Mouse (Mus musculus) limb, embryonic 11.5 days (tissue): ENCODE data around the gene Plekha5. TPM values are rescaled to one million over a fixed set of nuclear protein-coding genes. Genes with fewer than 3 reads are reported as not detected.

Source experiments
- ATAC-seq: fragments of 200-750 bp; cut with Nextera tagmentation; 2 replicates; pipeline ENCODE4 v1.8.0; 2017; ENCODE audit warnings: low read depth; ENCODE audit not compliant: insufficient number of reproducible peaks, low FRiP score, low TSS enrichment
- DNase-seq: peaks from one replicate; pipeline ENCODE4 v3.0.0-alpha.2; 2015; ENCODE audit warnings: low spot score
- H3K27ac ChIP-seq: fragments of 300-500 bp; sonication (generic); replicated peaks from 2 replicates; pipeline ENCODE4 v1.5.1; 2014; ENCODE audit warnings: low read depth, mild to moderate bottlenecking, low read length
- H3K27me3 ChIP-seq: fragments of 300-500 bp; sonication (generic); 2 replicates; pipeline ENCODE4 v1.6.1; 2014; ENCODE audit warnings: mild to moderate bottlenecking, low read length, mixed read lengths; ENCODE audit not compliant: control insufficient read depth, insufficient read depth
- H3K36me3 ChIP-seq: fragments of 300-500 bp; sonication (generic); 2 replicates; pipeline ENCODE4 v1.6.1; 2014; ENCODE audit warnings: mild to moderate bottlenecking, low read length, moderate library complexity, mixed read lengths; ENCODE audit not compliant: control insufficient read depth, insufficient read depth
- H3K4me1 ChIP-seq: fragments of 300-500 bp; sonication (generic); 2 replicates; pipeline ENCODE4 v1.6.1; 2014; ENCODE audit warnings: low read length, mixed read lengths; ENCODE audit not compliant: control insufficient read depth, insufficient read depth
- H3K4me2 ChIP-seq: fragments of 300-500 bp; sonication (generic); 2 replicates; pipeline ENCODE4 v1.6.1; 2014; ENCODE audit warnings: low read depth, mild to moderate bottlenecking, moderate library complexity; ENCODE audit not compliant: severe bottlenecking
- H3K4me3 ChIP-seq: fragments of 300-500 bp; sonication (generic); 2 replicates; pipeline ENCODE4 v1.5.1; 2014; ENCODE audit warnings: low read depth, low read length
- H3K9ac ChIP-seq: fragments of 300-500 bp; sonication (generic); 2 replicates; pipeline ENCODE4 v1.6.1; 2014; ENCODE audit warnings: mild to moderate bottlenecking, low read length
- H3K9me3 ChIP-seq: fragments of 300-500 bp; sonication (generic); 2 replicates; pipeline ENCODE4 v1.6.1; 2016; ENCODE audit warnings: low read length; ENCODE audit not compliant: control insufficient read depth
- WGBS: fragments of 180-500 bp; shearing (Covaris S2); extraction: QIAGEN DNeasy Blood & Tissue Kit; methylation state at CpG from one replicate; pipeline ENCODE4 v1.1.7; 2014; 5-methylcytosine and 5-hydroxymethylcytosine counted together
- polyA plus RNA-seq: library from polyadenylated mRNA; unstranded; fragments of >200 nt; fragmentation: Nextera tagmentation; extraction: Ambion mirVana; gene quantifications from 2 replicates; pipeline ENCODE4 v1.2.1, GENCODE M21; 2014

The Plekha5 gene
- polyA plus RNA-seq, 1 experiment from 2014 or later, result 54.5 TPM

DNA sequence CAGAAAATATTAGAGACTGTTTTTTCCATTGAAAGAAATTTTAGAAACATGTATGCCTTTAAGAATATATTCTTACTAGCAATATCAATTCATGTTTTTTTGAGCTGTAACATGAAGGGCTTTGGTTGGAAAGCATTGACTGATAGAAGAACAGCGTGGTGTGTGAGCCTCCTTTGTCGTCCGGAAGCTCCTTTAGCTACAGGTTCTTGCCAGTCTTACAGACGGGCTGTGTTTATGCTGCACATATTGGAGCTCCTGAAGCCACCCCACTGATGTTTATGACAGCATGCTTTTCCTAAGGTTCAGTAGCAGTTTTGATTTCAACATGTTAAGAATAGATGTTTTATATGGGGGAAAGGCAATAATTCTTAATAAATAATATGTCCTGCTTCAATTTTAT is 91.7 kb downstream of the Plekha5 start:
- no peak overlapping the region for H3K4me2 ChIP-seq
- DNase-seq (no peak), ATAC-seq (no peak)
- H3K36me3 ChIP-seq, result no peaks in the 10 kb centered on the region
- H3K27me3 ChIP-seq, result no peaks in the 10 kb centered on the region
- peaks cover 26% of the 10 kb centered on the region for H3K4me1 ChIP-seq
- H3K9me3 ChIP-seq, result no peaks in the 10 kb centered on the region
- no peak overlapping the region for H3K27ac ChIP-seq
- H3K4me3 ChIP-seq, result no peak overlapping the region
- H3K9ac ChIP-seq, result no peak overlapping the region
- WGBS, result 79% methylated on average over 4 of the region's 4 CpGs

DNA sequence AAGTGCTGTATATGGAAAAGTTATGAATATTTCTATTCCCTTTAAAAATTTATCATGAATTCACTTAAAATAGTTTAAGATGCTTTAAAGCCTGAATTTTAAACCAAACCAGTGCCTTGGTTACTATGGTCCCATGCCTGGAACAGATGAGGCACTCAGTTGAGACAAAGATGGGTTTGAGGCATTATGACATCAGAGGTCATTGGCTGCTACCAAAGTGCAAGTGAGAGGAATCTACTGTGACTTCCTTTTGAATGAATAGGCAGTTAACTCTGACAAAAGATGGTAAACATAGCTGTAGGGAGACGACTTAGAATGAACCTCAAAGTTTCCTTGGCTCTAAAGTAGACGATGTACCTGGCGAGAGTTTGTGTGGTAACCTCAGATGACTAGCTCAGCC is 92.3 kb downstream of the Plekha5 start:
- no peaks in the 10 kb centered on the region for H3K9me3 ChIP-seq
- peaks cover 30% of the 10 kb centered on the region for H3K4me1 ChIP-seq
- H3K27me3 ChIP-seq, result no peaks in the 10 kb centered on the region
- 88% methylated on average over 3 of the region's 3 CpGs for WGBS
- ATAC-seq, result no peak
- H3K4me2 ChIP-seq, result no peak overlapping the region
- no peaks in the 10 kb centered on the region for H3K36me3 ChIP-seq
- no peak overlapping the region for H3K9ac ChIP-seq
- no peak for DNase-seq
- no peak overlapping the region for H3K27ac ChIP-seq
- H3K4me3 ChIP-seq, result no peak overlapping the region

DNA sequence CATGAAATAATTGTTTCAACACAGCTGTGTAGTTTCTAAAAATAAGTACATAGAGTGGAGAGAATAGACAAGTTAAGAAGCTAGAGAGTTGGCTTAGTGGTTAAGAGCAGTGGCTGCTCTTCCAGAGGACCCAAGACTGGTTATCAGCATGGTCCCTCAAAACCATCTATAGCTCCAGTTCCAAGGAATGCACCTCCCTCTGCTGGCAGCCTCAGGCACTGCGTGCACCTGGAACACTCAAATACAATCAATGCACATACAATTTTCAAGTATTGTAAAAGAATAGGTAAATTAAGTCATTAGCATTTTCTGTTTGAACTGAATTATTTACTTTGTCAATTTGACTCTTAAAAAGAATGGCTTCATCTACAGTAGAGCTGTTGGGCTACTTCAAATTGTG is 93.3 kb downstream of the Plekha5 start:
- Histone ChIP-seq H3K9me3 (no peaks in the 10 kb centered on the region), H3K27ac (no peak overlapping the region), H3K27me3 (no peaks in the 10 kb centered on the region), H3K4me2 (no peak overlapping the region), H3K4me3 (no peak overlapping the region), H3K4me1 (peaks cover 32% of the 10 kb centered on the region), H3K9ac (no peak overlapping the region), H3K36me3 (no peaks in the 10 kb centered on the region)
- no peak for ATAC-seq
- DNase-seq, result peak; percentile 57
- 68% methylated on average over 1 of the region's 1 CpGs for WGBS

DNA sequence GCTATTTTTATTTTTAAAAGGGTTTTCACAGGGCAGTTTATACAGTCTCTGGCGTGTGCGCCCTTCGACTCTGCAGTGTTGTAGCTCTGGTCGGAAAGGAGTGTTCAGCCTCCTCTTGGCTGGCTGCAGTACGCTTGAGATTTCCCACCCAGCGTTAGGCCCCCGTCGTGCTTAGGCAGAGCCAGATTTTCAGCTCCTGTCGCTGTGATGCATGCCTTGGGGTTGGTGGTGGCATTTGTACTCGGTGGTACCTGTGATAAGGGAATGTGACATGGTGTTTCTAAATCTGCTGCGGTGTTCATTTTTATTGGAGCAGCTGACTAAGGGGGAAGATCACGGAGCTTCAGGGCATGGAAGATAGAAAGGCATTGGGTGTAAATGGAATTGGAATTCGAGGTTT is 95.2 kb downstream of the Plekha5 start:
- peak overlapping the region; percentile 75 for H3K27ac ChIP-seq
- H3K9ac ChIP-seq, result no peak overlapping the region
- H3K36me3 ChIP-seq, result no peaks in the 10 kb centered on the region
- no peaks in the 10 kb centered on the region for H3K9me3 ChIP-seq
- H3K4me3 ChIP-seq, result no peak overlapping the region
- 40% methylated on average over 13 of the region's 13 CpGs for WGBS
- DNase-seq, result no peak
- no peak overlapping the region for H3K4me2 ChIP-seq
- H3K4me1 ChIP-seq, result peaks cover 32% of the 10 kb centered on the region
- ATAC-seq, result no peak
- no peaks in the 10 kb centered on the region for H3K27me3 ChIP-seq

DNA sequence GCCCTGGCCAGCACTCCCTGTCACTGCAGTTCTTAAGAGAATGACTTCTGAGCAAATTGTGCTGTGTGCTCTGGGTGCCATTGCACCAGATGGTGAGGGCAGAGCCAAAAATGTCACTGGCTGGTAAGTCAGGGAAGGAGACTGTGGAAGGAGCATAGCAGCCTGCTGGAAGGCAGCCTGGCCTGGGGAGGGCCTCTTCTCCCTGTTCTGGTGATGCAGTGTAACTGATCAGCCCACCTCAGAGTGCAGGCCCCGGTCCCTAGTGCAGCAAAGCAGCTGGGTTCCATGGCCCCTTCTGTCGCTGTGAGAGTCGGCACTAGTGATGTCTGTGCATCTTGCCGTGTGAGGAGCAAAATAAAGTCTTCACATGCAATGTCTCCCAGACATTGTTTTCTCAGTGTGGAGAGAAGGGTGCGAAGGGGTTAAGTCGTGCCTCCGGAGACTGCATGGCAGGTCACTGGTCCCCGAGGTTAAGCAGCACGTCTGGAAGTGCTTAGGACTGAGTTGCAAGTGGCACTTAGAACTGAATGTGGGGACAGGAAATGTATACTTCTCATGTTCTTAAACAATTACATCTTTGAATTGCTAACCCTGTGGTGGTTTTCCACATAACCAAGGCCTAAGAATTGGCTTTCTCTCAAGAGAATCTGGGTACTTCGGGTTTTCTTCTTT is 95.8 kb downstream of the Plekha5 start:
- H3K9ac ChIP-seq, result 0 out of 2 replicates have a peak overlapping the region, but pooled peaks have one; percentile 17
- peak overlapping the region; percentile 15 for H3K4me2 ChIP-seq
- ATAC-seq (peak; percentile 56; the same call in 1 of the 2 replicates), DNase-seq (peak; percentile 73)
- H3K4me3 ChIP-seq, result no peak overlapping the region
- H3K27me3 ChIP-seq, result no peaks in the 10 kb centered on the region
- 17% methylated on average over 10 of the region's 10 CpGs for WGBS
- H3K36me3 ChIP-seq, result no peaks in the 10 kb centered on the region
- peaks cover 28% of the 10 kb centered on the region for H3K4me1 ChIP-seq
- H3K9me3 ChIP-seq, result no peaks in the 10 kb centered on the region
- peak overlapping the region; percentile 75 for H3K27ac ChIP-seq

DNA sequence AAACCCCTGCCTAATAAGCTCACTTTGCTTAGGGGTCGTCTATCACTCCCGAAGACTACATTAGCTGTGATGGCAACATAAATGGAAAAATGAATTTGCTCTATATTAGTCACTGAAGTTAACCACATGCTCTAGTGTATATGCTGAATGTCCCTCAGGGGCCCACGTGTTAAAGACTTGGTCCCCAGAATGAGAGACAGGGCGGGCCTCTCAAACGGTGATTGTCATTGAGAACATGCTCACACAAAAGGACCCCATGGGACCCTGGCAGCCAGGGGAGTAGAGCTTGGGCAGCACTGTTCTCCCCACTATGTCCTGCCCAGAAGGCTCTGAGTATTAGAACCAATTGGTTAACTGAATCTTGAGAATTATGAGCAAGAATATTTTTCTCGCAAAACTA is 97.1 kb downstream of the Plekha5 start:
- ATAC-seq (no peak), DNase-seq (no peak)
- Histone ChIP-seq H3K4me3 (no peak overlapping the region), H3K4me1 (peaks cover 25% of the 10 kb centered on the region), H3K9ac (no peak overlapping the region), H3K27ac (no peak overlapping the region), H3K9me3 (no peaks in the 10 kb centered on the region), H3K36me3 (no peaks in the 10 kb centered on the region), H3K27me3 (no peaks in the 10 kb centered on the region), H3K4me2 (no peak overlapping the region)
- 66% methylated on average over 6 of the region's 6 CpGs for WGBS

DNA sequence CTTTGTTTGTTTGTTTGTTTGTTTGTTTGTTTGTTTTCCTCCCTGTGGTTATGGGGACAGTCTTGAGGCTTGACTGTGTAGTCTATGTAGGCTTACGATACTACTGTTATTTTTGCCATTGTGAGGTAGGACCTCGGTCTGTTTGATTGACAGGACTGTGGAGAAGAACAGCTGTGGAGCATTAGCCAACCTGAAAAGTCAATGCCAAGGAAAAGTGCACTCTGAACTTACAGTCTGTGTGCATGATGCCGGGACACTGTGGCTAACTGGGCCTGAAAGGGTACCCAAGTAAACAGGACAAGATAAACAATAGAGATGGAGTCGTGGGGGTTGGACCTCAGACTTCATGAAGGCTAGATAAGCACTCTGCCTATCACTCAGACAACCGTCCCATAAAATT is 98.0 kb downstream of the Plekha5 start:
- Histone ChIP-seq H3K9me3 (no peaks in the 10 kb centered on the region), H3K27me3 (no peaks in the 10 kb centered on the region), H3K36me3 (no peaks in the 10 kb centered on the region), H3K27ac (no peak overlapping the region), H3K4me2 (no peak overlapping the region), H3K9ac (no peak overlapping the region), H3K4me1 (peaks cover 25% of the 10 kb centered on the region), H3K4me3 (no peak overlapping the region)
- 79% methylated on average over 5 of the region's 5 CpGs for WGBS
- DNase-seq, result no peak
- no peak for ATAC-seq

DNA sequence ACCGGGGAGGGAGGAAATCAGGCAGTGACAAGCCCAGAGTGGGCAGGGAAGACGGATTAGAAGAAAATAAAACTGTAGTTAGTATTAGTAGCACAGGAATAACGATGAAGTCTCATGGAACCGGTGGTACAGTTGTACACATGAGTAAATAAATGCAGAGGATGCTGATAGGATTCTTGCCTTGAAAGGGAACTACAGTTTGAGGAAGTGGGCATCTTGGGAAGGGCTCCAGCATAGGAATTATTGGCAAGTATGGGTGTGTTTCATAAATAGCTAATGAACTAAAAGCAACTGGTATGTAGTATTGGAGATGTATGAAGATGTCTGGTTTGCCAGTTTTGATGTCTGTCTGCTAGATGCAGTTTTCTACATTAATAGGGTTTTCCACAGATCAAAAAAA is 99.7 kb downstream of the Plekha5 start:
- Histone ChIP-seq H3K9ac (no peak overlapping the region), H3K36me3 (no peaks in the 10 kb centered on the region; the same call in 1 of the 2 replicates), H3K27ac (no peak overlapping the region), H3K4me2 (no peak overlapping the region), H3K4me3 (no peak overlapping the region), H3K9me3 (no peaks in the 10 kb centered on the region), H3K4me1 (peaks cover 22% of the 10 kb centered on the region), H3K27me3 (no peaks in the 10 kb centered on the region)
- 69% methylated on average over 4 of the region's 4 CpGs for WGBS
- DNase-seq (no peak), ATAC-seq (no peak)

DNA sequence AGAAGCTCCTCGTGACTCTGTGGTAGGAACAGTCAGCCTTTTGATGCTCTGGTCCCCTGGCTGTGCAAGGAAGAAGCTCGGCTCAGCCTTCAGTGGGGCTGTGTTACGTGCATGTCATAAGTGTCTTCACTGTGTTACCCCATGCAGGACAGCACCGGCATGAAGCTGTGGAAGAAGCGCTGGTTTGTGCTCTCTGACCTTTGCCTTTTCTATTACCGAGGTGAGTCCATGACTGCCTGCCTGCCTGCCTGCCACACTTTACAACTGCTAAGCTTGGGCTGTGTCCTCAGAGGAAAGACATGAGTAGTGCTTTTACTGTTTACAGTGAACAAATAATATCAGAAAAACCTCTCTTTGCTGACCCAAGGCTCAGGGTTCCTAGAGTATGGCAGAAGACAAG is 104.6 kb downstream of the Plekha5 start:
- Histone ChIP-seq H3K27ac (no peak overlapping the region), H3K4me2 (no peak overlapping the region), H3K9ac (no peak overlapping the region), H3K4me3 (no peak overlapping the region), H3K9me3 (no peaks in the 10 kb centered on the region), H3K4me1 (no peaks in the 10 kb centered on the region), H3K36me3 (no peaks in the 10 kb centered on the region; the same call in 1 of the 2 replicates), H3K27me3 (no peaks in the 10 kb centered on the region)
- DNase-seq, result no peak
- ATAC-seq, result no peak
- 89% methylated on average over 6 of the region's 6 CpGs for WGBS
